Mouse (Mus musculus) CH12.LX (cell line): Measurements from ENCODE around the gene Ap2b1.

Experiments
- CHD2 ChIP-seq: IDR thresholded peaks from 2 replicates; pipeline ENCODE4 v1.6.1; 2011; ENCODE audit warnings: low read length, improper control_type of control experiment
- CTCF ChIP-seq, 2 experiments: IDR thresholded peaks in 1 of 2; conservative IDR thresholded peaks in 1 of 2; 2 replicates each; pipeline ENCODE4 v1.5.1; 2011 to 2012; ENCODE audit warnings: low read depth in 2 of 2, low read length in 2 of 2, improper control_type of control experiment in 1 of 2, inconsistent platforms in 1 of 2, mild to moderate bottlenecking in 1 of 2, moderate library complexity in 1 of 2
- GABPA ChIP-seq: IDR thresholded peaks from 2 replicates; pipeline ENCODE4 v1.6.1; 2012; ENCODE audit warnings: low read depth, low read length, improper control_type of control experiment, inconsistent platforms; ENCODE audit not compliant: insufficient replicate concordance
- JUN ChIP-seq: IDR thresholded peaks from 2 replicates; pipeline ENCODE4 v1.6.1; 2011; ENCODE audit warnings: low read depth, mild to moderate bottlenecking, low read length, improper control_type of control experiment, moderate library complexity; ENCODE audit not compliant: insufficient read depth
- KAT2A ChIP-seq: IDR thresholded peaks from 2 replicates; pipeline ENCODE4 v1.6.1; 2012; ENCODE audit warnings: low read length, improper control_type of control experiment, inconsistent platforms; ENCODE audit not compliant: insufficient replicate concordance
- MAFK ChIP-seq: IDR thresholded peaks from 2 replicates; pipeline ENCODE4 v1.6.1; 2011; ENCODE audit warnings: low read length, improper control_type of control experiment; ENCODE audit not compliant: insufficient replicate concordance
- MEF2A ChIP-seq: IDR thresholded peaks from 2 replicates; pipeline ENCODE4 v1.6.1; 2014; ENCODE audit warnings: low read depth, mild to moderate bottlenecking, inconsistent platforms, low read length, improper control_type of control experiment, borderline replicate concordance

DNA sequence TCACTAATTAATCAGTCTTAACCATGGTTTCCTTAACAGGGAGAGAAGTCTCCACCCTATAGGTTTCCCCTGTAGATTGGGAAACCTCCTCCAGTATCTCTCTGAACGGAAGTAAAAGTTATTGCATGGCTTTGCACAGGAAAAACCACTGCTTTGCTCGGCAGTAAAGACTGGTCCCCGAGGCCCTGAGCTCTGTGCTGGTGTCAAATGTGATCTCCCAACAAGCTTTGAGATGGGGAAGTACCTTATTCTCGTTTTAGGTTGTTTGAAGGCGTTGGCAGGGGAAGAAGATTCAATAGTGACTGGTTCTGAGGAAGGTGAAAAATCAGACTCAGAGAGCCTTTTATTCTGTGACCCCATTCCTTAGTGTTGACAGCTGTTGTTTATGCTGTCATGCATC is 99.9 kb downstream of the Ap2b1 start:
- no peak for TF ChIP-seq CTCF (conservative IDR thresholded peaks at IDR 0.05 in 1 of 2, IDR thresholded peaks at IDR 0.05 in 1 of 2; ENCODE audit: low read depth in 2 of 2, low read length in 2 of 2)
- TF ChIP-seq GABPA = no peak
- TF ChIP-seq MAFK = no peak
- no peak for TF ChIP-seq JUN
- TF ChIP-seq MEF2A = no peak; the same call in 1 of the 2 replicates
- no peak for TF ChIP-seq KAT2A
- no peak; the same call in 1 of the 2 replicates for TF ChIP-seq CHD2
